Mouse (Mus musculus): ENCODE measurements around the gene Cd4. TPM values are rescaled to one million over a fixed set of nuclear protein-coding genes. Genes with fewer than 3 reads are reported as not detected.

The Cd4 gene
- polyA plus RNA-seq, 1 experiment from 2014 or later = not detected

GRCm38 (mm10) chr6:124865766-124866362 is 22.2 kb downstream of the Cd4 start:
- peak overlapping the region; percentile 97 for H3K27ac ChIP-seq (replicated peaks)
- no peak overlapping the region for H3K4me3 ChIP-seq
- H3K4me2 ChIP-seq = no peak overlapping the region
- peaks cover 3% of the 10 kb centered on the region; the same call in 1 of the 2 replicates for H3K36me3 ChIP-seq
- H3K9ac ChIP-seq = 0 out of 2 replicates have a peak overlapping the region, but pooled peaks have one; percentile 26
- H3K9me3 ChIP-seq = no peaks in the 10 kb centered on the region
- peaks cover 49% of the 10 kb centered on the region for H3K4me1 ChIP-seq (replicated peaks)
- ATAC-seq (ENCODE audit: low read depth) = no peak
- WGBS = 48% methylated on average over 18 of the region's 18 CpGs
- H3K27me3 ChIP-seq = no peaks in the 10 kb centered on the region

- H3K36me3 ChIP-seq = peaks cover 14% of the 10 kb centered on the region
- 1% methylated on average over 42 of the region's 43 CpGs for WGBS
- H3K27me3 ChIP-seq = peaks cover 8% of the 10 kb centered on the region; the same call in 1 of the 2 replicates
- H3K9ac ChIP-seq = peak within 1 kb of the TSS; percentile 93
- peak within 1 kb of the TSS; percentile 69 for H3K4me2 ChIP-seq
- H3K4me3 ChIP-seq = peak within 1 kb of the TSS; percentile 65
- H3K27ac ChIP-seq (replicated peaks) = peak within 1 kb of the TSS; percentile 97
- no peaks in the 10 kb centered on the region for H3K9me3 ChIP-seq
- peaks cover 69% of the 10 kb centered on the region for H3K4me1 ChIP-seq (replicated peaks)
- ATAC-seq (ENCODE audit: low read depth) = peak; percentile 69
Observed at GRCm38 (mm10) chr6:124863658-124864298, 24.2 kb downstream of the Cd4 start, which contains the start of gene Gpr162. Gene Gpr162 (minus strand): TSS chr6:124863983.

- Histone ChIP-seq H3K9me3 (no peaks in the 10 kb centered on the region), H3K27me3 (peaks cover 8% of the 10 kb centered on the region; the same call in 1 of the 2 replicates), H3K27ac (replicated peaks) (peak overlapping the region; percentile 97), H3K9ac (peak overlapping the region; percentile 93), H3K4me1 (replicated peaks) (peaks cover 74% of the 10 kb centered on the region), H3K36me3 (peaks cover 16% of the 10 kb centered on the region), H3K4me2 (peak overlapping the region; percentile 69), H3K4me3 (peak overlapping the region; percentile 65)
- WGBS = under 1% methylated on average over 16 of the region's 16 CpGs
- peak; percentile 37 for ATAC-seq (ENCODE audit: low read depth)
Observed at GRCm38 (mm10) chr6:124863125-124863657, 24.8 kb downstream of the Cd4 start.

DNA sequence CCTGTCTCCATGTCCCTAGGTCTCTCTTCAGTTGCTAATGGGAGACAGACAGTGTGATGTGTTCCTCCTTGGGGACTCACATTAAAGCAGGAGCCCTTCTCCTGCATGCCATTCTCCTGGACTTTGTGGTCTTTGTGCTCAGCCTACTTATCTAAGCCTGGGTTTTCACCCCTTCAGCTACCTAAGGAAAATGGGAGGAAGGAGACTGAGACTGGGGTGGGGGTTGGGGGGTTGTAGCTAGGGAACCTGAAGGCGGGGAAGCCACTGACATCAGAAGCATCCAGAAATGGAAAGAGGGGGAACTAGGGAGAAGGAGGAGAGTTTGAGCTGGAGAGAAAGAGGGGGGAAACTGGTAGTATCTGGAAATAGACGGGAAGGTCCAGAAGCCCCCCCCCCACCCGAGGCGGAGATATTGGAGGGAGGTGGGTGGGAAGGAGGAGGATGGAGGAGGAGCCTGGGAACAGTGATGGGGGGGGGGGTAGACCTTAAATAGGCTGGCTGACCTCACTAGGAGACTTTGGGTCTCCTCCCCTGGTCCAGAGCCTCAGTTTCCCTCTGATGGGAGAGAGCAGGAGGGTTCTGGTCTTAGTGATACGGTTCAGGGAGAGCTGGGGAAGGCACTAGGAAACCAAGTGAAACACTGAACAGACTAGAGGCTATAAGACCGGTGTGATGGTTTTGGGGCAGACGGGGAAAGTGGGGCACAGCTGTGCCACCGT is 25.5 kb downstream of the Cd4 start:
- peaks cover 8% of the 10 kb centered on the region; the same call in 1 of the 2 replicates for H3K27me3 ChIP-seq
- H3K9me3 ChIP-seq = no peaks in the 10 kb centered on the region
- ATAC-seq (ENCODE audit: low read depth) = no peak
- H3K4me1 ChIP-seq (replicated peaks) = peaks cover 81% of the 10 kb centered on the region
- peak overlapping the region; percentile 69 for H3K4me2 ChIP-seq
- peak overlapping the region; percentile 97 for H3K27ac ChIP-seq (replicated peaks)
- peak overlapping the region; percentile 93 for H3K9ac ChIP-seq
- 8% methylated on average over 8 of the region's 8 CpGs for WGBS
- H3K36me3 ChIP-seq = peaks cover 16% of the 10 kb centered on the region
- H3K4me3 ChIP-seq = peak overlapping the region; percentile 65

DNA sequence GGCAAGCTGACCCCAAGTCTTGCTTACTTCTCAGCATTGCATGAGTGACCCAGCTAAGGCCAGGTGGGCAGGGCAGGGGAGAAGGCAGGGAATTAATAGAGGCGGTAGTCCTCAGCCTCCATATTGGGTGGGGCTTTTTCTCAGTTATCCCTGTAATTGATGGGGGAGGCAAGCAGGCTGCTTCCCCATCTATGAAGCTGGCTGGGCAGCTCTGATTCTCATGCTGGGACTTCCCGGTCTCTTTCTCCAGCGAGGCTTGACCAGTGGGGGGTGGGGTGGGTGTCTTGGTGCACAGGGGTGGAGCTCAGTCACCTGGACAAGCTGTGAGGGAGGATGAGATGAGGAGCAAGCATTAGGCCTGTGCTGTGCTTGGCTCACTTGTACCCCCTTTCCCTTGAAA is 26.2 kb downstream of the Cd4 start:
- H3K36me3 ChIP-seq = peaks cover 16% of the 10 kb centered on the region
- 39% methylated on average over 3 of the region's 3 CpGs for WGBS
- peak overlapping the region; percentile 65 for H3K4me3 ChIP-seq
- ATAC-seq (ENCODE audit: low read depth) = no peak
- H3K9ac ChIP-seq = peak overlapping the region; percentile 93
- peak overlapping the region; percentile 97 for H3K27ac ChIP-seq (replicated peaks)
- H3K4me1 ChIP-seq (replicated peaks) = peaks cover 81% of the 10 kb centered on the region
- peaks cover 8% of the 10 kb centered on the region; the same call in 1 of the 2 replicates for H3K27me3 ChIP-seq
- no peaks in the 10 kb centered on the region for H3K9me3 ChIP-seq
- H3K4me2 ChIP-seq = peak overlapping the region; percentile 69

DNA sequence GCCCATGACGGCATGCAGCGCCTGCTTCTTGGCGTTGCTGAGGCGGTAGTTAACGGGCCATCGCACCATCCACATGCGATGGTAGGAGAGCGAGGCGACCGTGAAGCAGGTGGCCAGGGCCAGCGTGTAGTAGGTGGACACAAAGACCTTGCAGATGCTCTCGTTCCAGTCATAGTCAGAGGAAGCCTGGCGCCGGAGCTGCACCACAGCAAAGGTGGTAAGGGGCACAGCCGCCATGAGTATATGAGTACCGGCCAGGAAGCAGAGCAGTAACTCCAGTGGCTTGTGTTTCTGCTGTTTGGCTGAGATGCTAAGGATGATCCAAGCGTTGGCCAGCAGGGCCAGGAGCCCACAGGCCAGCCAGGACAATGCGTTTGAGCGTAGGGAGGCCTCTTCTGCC is 26.8 kb downstream of the Cd4 start:
- ATAC-seq (ENCODE audit: low read depth) = no peak
- Histone ChIP-seq H3K4me2 (peak overlapping the region; percentile 69), H3K36me3 (peaks cover 16% of the 10 kb centered on the region), H3K9ac (peak overlapping the region; percentile 93), H3K9me3 (no peaks in the 10 kb centered on the region), H3K27me3 (peaks cover 8% of the 10 kb centered on the region; the same call in 1 of the 2 replicates), H3K4me3 (peak overlapping the region; percentile 65; the same call in 1 of the 2 replicates), H3K27ac (replicated peaks) (peak overlapping the region; percentile 97; the same call in 1 of the 2 replicates), H3K4me1 (replicated peaks) (peaks cover 82% of the 10 kb centered on the region)
- WGBS = 81% methylated on average over 19 of the region's 19 CpGs

- Histone ChIP-seq H3K4me3 (no peak overlapping the region; the same call in 1 of the 2 replicates), H3K9ac (peak overlapping the region; percentile 66; the same call in 1 of the 2 replicates), H3K9me3 (no peaks in the 10 kb centered on the region), H3K27ac (replicated peaks) (peak overlapping the region; percentile 97), H3K4me1 (replicated peaks) (peaks cover 82% of the 10 kb centered on the region), H3K36me3 (peaks cover 16% of the 10 kb centered on the region), H3K4me2 (peak overlapping the region; percentile 69), H3K27me3 (peaks cover 8% of the 10 kb centered on the region; the same call in 1 of the 2 replicates)
- no peak for ATAC-seq (ENCODE audit: low read depth)
- 87% methylated on average over 9 of the region's 9 CpGs for WGBS
Observed at GRCm38 (mm10) chr6:124860511-124860910, 27.5 kb downstream of the Cd4 start.

DNA sequence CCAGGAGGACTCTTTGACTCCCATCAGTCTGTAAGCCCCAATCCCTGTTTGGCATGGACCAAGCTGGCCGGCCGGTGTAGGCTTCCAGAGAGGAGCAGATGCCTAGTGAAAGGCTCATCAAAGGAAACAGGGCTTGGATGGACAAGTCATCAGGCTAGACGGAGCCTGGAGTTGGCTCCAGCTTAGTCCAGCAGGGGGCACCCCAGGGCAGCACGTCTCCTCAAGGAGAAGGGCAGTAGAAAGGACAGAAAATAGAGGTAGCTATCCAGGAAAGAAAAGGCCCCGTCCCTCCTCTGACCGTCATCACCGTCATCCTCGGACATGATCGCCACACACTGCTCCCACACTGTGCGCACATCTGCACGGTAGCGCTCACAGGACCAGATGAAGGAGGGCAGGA is 28.3 kb downstream of the Cd4 start:
- Histone ChIP-seq H3K9ac (peak overlapping the region; percentile 66), H3K9me3 (no peaks in the 10 kb centered on the region), H3K27me3 (peaks cover 8% of the 10 kb centered on the region; the same call in 1 of the 2 replicates), H3K4me3 (peak overlapping the region; percentile 18), H3K27ac (replicated peaks) (peak overlapping the region; percentile 97), H3K4me2 (peak overlapping the region; percentile 69), H3K36me3 (peaks cover 16% of the 10 kb centered on the region), H3K4me1 (replicated peaks) (peaks cover 79% of the 10 kb centered on the region)
- no peak for ATAC-seq (ENCODE audit: low read depth)
- WGBS = 7% methylated on average over 12 of the region's 12 CpGs

GRCm38 (mm10) chr6:124858561-124859318 is 29.3 kb downstream of the Cd4 start:
- peaks cover 71% of the 10 kb centered on the region for H3K4me1 ChIP-seq (replicated peaks)
- H3K9me3 ChIP-seq = no peaks in the 10 kb centered on the region
- H3K27ac ChIP-seq (replicated peaks) = 0 out of 2 replicates have a peak overlapping the region, but pooled peaks have one; percentile 99
- no peak for ATAC-seq (ENCODE audit: low read depth)
- peak overlapping the region; percentile 96 for H3K9ac ChIP-seq
- WGBS = 77% methylated on average over 28 of the region's 28 CpGs
- peaks cover 8% of the 10 kb centered on the region; the same call in 1 of the 2 replicates for H3K27me3 ChIP-seq
- H3K4me3 ChIP-seq = no peak overlapping the region
- H3K4me2 ChIP-seq = peak overlapping the region; percentile 78
- peaks cover 23% of the 10 kb centered on the region for H3K36me3 ChIP-seq

- peak overlapping the region; percentile 96 for H3K9ac ChIP-seq
- H3K4me3 ChIP-seq = peak overlapping the region; percentile 73
- peak overlapping the region; percentile 78 for H3K4me2 ChIP-seq
- WGBS = 25% methylated on average over 26 of the region's 26 CpGs
- H3K36me3 ChIP-seq = peaks cover 31% of the 10 kb centered on the region
- ATAC-seq (ENCODE audit: low read depth) = no peak
- peaks cover 8% of the 10 kb centered on the region; the same call in 1 of the 2 replicates for H3K27me3 ChIP-seq
- H3K9me3 ChIP-seq = no peaks in the 10 kb centered on the region
- H3K4me1 ChIP-seq (replicated peaks) = peaks cover 67% of the 10 kb centered on the region
- peak overlapping the region; percentile 99 for H3K27ac ChIP-seq (replicated peaks)
Observed at GRCm38 (mm10) chr6:124857840-124858530, 30.0 kb downstream of the Cd4 start.
